Mouse (Mus musculus) megakaryocyte, embryonic 14.5 days (primary cell): ENCODE data around the gene Nxph1.

Source experiments
- FLI1 ChIP-seq: IDR thresholded peaks from 2 replicates; pipeline ENCODE4 v1.6.1; 2012; ENCODE audit warnings: low read length, inconsistent platforms, mixed read lengths
- GATA1 ChIP-seq: IDR thresholded peaks from 3 replicates; pipeline ENCODE4 v1.6.1; 2012; ENCODE audit warnings: mixed read lengths, low read length, inconsistent platforms, borderline replicate concordance

DNA sequence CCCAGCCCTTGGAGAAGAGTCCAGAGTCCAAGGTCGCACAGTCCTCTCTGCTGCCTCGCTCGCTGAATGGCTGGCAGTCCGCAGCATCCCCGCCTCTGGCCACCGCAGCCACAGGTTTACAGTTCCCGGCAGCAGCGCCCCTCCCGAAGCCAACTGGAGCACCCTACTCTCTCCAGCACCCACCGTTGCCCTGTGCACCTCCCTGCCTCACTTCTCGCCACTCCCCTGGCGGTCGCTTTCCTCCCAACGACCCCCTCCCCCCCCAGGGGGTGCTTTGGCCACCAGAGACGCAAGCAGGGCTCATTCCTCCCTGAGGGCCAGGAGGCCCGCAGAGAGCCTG is at the start of gene Nxph1:
- TF ChIP-seq GATA1 = no peak
- no peak for TF ChIP-seq FLI1
